Mouse (Mus musculus) thymus, postnatal 36 days (tissue): Measurements from ENCODE around the gene Dnm2.
"Not testable (repeated sequence)": the region's sequence is repeated elsewhere in the genome, so short reads cannot be mapped to it uniquely, and the experiment has no call there.

Experiments
- DNase-seq, 2 experiments: peaks; one replicate each; pipeline ENCODE4 v3.0.0; 2022; ENCODE audit warnings: mixed read lengths in 2 of 2

Gene Dnm2

DNA sequence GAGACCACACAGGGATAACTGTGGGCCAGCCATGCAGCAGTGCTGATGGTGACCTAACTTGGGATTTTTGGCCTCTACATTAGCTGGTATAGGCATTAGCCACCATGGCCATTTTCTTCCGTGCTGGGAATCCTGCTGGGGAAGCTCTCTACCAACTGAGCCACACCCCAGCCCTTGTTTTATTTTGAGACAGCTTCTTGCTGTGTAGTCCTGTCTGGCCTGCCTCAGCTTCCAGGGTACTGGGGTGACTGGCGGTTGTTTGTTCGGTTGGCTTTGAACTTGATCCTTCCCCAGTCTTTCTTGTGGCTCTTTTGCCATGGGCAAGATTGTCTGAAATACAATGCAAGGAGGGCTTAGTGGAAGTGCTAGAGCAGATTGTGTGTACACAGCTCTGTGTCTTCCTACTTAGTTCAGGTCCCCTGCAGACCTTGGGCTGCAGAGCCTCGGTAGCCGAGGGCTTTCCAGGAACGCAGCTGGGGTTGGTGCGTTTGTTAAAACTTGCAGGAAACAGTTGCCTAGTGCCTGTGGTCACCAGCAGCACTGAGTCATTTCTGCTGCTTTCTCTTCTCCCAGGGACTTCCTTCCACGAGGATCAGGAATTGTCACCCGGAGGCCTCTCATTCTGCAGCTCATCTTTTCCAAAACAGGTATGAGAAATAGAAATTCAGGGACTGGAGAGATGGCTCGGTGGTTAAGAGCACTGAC lies 32.4 kb downstream of the Dnm2 start:
- no peak for DNase-seq

DNA sequence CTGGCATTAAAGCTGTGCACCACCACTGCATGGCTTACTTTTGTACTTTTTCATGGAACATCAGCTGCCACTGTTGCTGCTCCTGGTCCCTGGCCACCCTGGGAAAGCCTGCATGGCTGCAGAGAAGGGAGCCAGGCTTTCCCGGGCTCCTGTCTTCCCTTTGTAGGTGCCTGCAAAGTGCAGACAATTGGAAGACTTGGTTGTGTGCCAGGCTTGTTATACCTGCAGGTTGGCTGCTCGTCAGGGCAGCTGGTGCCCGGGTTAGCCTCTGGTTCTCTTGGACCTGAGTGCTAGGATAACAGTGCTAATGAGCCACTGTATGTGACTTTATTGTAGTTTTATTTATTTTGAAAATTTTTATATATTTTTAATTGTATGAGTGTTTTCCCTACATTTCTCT lies 34.1 kb downstream of the Dnm2 start:
- DNase-seq: no peak

DNA sequence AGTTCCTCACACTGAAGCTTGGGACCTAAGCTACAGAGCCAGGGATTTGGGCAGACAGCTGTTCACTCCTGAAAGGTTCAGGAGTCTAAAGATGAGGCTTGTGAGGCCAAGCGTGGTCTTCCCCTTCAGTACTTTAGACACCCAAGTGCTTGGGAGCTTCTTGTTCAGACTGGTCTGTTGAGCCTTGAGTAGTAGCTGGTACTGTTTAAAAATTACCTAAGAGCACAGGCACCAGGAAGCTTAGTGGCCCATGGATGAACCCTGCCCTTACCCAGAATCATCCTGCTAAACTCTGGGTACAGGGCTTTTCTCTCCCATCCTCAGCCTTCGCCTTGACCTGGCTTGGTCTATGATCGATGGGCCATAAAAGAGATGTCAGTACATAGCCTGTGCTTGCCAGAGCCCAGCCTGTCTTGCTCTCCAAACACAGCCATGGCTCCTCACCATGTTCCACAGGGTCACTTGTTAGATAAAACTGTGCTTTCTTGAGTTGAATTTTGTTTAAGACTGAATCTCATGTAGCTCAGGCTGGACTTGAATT lies 35.8 kb downstream of the Dnm2 start:
- DNase-seq: no peak

DNA sequence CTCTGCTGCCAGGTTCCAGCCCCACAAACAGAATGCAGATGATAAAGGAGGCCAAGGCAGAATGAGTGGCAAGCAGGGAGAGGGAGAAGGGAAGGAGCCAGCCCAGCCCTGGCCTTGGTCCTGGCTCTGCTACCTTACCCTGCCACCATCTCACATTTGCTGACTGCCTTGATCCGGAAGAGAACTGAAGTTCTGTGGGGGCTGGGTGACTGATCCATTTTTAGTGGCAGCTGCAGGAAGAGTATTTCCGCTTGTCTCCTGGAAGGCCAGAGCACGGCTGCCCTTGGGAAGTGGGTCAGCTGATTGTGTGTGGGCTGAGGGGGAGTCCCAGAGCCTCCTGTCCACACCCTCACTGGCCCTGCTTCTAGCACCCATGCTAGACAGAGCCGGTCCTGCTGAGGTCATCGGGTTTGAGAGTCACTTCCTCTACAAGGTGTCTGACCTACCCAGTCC lies 38.5 kb downstream of the Dnm2 start:
- DNase-seq: peak in 1 of 2 experiments; percentile 23

DNA sequence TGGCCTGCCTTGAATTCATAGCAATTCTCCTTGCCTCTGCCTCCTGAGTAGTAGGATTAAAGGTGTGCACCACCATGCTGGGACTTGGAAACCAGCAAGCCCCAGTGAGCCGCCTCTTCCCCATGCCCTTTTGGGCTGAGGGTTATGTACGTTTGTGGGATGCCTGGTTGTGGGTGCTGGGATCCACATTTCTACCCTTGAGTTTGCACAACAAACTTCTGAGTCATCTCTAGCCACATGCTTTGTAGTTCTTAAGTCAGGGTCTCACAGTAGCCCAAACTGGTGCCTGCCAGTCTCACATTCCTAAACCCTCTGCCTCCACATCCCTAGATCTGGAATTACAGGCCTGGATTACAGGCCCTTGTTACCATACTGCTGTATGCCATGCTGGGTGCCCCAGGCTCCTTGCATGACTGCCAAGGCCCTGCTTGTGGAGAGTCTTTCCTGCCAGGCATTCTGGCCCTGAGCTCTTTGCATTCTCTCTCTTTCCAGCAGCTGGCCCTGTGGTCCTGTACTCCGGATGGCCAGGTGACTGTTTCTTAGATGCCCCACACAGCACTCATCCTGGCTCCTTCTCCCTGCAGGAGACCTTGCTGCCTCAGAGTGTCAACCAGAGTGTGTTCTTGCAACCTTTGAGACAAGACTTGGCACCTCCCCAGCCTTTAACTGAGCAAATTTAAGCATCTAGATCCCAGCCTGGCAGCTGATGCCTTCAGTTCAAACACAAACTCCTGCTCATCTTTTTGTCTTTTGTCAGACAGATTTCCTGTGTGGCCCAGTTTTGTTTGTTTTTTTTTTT lies 39.3 kb downstream of the Dnm2 start:
- no peak for DNase-seq

DNA sequence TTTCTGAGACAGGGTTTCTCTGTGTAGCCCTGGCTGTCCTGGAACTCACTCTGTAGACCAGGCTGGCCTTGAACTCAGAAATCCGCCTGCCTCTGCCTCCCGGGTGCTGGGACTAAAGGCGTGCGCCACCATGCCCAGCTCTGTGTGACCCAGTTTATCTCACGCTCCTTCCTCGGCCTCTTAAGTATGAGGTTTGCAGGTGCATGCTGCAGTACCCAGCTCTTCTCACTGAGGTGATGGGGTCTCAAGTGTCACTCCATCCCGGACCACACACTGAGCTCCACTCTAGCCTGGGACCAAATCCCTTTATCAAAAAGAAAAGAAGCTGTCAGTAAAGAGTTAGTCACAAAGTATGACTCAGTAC lies 39.8 kb downstream of the Dnm2 start:
- DNase-seq: peak in 1 of 2 experiments; percentile 47

DNA sequence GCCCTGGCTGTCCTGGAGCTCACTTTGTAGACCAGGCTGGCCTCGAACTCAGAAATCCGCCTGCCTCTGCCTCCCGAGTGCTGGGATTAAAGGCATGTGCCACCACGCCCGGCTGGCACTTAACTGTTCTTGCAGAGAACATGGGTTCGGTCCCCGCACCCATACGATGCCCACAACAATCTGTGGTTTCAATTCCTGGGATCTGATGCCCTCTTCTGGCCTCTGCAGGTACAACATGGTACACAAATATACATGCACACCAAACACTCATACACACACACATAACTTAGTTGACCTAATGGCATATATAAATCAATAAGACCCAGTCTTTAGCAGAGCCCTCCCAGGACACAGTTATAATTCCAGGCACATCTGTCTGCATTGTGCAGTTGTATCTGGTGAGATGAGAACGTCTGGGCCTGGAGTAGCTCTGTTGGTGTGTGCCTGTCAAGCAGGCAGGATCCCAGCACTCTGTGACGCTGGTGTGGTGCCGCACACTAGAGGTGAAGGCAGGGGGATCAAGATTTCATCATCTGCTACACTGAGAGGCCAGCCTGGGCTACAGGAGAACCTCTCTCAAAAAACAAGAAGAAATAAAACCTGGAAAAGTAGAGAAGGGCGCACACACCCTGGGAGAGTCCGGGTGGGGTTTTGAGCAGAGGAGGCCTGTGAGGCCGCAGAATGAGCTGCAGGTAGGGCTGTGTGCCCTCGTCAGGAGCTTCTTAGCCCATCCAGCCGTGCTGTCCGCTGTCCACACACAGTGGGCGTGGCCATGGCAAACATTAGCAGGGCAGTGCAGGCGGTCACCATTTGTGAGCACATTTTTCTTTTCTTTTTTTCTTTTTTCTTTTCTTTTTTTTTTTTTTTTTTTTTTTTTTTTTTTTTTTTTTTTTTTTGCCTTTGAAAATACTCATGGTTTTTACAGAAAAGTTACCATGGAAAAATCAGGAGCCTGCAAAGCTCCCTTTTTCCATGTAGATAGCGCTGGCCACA lies 44.6 kb downstream of the Dnm2 start:
- peak; percentile 60 to 71 for DNase-seq

DNA sequence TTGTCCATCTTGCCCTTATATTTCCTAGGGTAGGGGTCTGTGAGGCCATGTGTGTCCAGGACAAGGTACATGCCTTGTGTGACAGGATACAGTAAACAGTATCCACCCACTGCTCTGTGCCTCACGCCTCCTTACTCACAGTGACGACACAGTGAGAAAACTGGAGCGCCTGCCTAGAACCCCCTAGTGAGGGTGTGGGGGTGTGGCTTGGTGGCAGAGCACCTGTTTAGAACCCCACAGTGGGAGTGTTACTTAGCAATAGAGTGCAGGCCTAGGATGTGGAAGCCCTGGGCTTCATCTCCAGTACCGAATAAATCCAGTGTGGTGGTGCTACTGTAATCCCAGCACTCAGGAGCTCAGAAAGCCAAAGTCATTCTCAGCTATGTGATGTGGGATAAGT lies 48.2 kb downstream of the Dnm2 start:
- no peak for DNase-seq

DNA sequence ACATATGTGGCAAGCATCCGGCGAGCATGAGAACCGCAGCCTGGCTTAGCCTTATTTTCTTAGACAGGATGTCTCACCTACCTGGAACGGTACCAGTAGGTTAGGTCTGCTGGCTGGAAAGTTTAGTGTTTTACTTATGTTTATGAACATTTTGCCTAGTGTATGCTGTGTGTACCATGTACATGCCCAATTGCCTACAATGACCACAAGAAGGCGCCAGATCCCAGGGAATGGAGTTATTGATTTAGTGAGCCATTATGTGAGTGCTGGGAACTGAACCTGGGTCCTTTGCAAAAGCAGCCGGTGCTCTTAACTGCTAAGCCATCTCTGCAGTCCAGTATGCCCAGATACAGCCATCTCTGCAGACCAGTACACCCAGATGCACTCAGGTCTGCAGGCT lies 53.0 kb downstream of the Dnm2 start:
- DNase-seq: no peak

DNA sequence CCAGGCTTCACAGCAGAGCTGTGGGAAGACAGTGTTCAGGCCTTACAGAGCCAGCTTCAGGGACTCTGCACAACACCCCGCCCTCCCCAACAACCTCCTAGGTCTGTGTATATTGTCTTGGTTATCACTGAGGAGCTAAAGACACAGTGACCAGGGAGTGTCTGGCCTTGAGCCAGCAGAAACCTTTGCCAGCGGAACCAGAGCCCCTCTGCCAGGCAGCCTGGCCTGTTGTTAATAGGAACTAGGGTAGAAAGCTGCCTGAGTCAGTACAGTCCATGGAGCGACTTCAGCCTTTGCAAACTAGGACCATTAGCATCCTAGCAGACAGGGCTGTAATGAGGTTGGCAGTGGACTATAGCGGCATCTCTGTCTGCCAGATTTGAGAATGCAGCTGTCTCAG lies 59.4 kb downstream of the Dnm2 start:
- no peak for DNase-seq

DNA sequence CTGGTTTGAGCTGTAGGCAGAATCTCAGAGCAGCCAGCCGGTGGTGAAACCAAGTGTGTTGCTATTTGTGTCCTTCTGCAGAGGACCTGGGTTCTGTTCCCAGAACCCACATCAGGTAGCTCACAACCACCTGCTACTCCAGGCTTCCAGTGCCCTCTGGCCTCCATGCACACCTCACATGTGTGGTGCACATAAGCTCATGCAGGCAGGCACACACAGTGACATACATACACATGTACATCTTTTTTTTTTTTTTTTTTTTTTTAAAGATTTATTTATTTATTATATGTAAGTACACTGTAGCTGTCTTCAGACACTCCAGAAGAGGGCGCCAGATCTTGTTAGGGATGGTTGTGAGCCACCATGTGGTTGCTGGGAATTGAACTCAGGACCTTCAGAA lies 63.5 kb downstream of the Dnm2 start:
- DNase-seq: not testable (repeated sequence)

DNA sequence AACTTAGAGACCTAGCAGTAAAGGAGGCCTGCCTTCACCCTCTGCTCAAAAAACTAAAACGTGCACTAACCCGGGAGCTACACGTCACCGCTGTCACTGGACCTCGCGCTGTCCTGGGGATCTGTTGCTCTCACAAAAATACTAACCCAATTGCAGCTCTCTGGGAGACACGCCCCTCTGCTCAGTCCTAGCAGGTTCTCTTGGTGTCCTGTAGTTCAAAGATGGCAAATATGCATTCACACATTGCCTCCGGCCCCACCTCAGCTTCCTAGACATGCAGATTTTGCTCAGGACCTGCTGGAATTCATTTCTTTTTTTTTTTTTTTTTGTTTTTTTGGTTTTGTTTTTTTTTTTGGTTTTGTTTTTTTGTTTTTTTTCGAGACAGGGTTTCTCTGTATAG lies 66.0 kb downstream of the Dnm2 start:
- DNase-seq: no peak

DNA sequence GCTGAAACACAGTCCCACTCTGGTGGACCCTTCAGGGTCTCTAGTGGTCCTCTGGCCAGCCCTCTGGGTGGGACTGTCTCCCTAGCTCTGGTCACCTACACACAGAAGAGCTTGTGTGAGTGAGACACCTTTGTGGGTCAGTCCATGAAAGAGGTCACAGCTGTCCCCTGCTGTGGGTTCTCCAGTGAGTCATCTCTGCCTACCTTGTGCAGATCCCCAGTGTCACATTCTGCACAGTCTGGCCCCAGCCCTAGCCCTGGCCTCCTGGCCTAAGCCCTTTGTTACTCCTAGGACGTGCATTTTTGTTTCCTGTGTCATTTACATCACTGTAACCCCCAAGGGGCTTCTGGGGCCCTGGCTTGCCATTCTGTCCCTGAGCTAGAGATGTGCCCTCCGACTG lies 69.2 kb downstream of the Dnm2 start:
- DNase-seq: no peak

DNA sequence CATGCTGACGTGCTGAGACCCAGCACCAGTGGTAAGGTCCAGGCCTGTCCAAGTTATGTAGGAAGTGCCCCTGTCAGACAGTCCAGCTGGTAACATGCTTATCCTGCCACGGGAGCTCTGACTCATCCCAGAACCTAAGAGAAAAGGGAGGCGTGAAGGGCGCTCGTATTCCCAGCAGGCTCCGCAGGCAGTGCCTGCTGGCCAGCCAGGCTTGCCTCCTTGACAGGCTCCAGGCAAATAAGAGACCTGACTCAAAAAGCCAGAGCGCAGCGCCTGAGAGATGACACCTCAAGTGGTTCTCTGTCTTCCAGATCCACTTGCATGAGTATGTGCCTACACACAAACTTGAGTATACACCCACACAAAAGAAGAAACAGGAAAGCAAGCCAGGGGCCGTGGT lies 70.0 kb downstream of the Dnm2 start:
- no peak for DNase-seq

DNA sequence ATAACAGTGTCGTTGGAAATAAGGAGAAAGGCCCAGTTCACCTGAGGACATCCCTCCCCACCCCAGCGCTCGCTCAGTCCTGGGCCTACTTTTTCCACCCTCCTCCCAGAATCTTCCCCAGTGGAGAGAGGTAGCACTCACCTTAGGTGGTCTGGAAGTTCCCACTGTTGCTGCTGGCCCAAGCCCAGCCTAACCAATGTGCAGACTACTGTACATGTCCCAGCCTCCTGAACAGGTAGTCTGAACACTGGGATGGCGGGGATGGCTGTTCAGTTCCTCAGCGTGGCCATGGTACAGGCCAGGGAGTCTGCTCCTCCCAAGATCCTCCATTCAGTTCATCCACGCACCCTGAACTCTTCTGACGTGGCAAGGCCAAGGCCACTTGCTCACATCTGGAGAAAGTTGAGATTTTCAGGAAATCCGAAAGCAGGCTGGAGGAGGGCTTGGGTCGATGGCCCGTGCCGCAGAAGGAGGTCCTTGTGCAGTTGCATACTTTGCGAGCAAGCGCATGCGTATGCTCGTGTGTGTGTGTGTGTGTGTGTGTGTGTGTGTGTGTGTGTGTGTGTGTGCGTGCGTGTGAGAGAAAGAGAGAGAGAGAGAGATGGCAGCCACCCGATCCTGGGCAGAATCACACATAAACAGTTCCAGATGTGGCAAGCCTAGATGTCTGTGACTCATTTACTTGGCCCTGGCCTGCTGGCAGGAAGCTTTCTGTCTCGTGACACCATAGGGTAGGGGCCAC lies 71.8 kb downstream of the Dnm2 start:
- no peak for DNase-seq

DNA sequence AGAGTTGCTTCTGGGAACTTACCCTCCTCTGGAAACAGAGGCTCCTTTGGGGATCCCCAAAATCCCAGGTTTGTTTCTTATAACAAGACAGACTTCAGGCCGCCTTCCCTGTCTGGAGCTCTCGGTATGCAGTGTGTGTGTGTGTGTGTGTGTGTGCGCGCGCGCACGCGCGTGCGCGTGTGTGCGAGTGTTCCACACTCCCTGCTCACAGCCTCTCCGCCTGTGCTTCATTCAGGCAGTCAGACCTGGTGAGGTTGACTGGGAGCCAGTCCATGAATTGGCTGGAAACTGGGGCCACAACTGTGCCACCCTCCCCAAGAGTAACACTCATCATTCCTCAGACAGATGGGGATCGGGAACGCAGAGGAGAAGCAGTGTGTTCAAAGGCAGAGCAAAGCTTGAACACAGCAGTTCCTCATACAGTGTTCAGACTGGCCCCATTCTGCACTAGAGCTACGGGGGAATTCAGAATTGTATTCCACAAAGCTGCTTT lies 72.4 kb downstream of the Dnm2 start:
- no peak for DNase-seq

DNA sequence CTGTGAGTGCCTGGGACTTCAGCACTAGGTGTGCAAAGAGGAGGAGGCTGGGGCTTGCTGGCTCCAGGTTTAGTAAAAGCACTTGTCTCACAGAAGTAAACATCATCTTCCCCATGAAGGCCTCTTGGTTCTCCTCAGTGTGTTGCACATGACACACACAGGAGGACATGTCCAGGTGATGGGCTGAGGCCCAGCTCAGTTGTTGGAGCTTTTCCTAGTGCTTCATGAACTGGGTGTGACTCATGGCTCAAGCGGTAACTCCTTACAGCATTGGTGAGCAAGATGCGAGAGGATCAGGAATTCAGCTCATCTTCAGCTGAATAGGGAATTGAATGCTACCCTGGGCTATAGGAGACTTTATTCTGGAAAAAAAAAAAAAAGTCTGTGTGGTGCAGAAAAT lies 73.0 kb downstream of the Dnm2 start:
- DNase-seq: no peak

DNA sequence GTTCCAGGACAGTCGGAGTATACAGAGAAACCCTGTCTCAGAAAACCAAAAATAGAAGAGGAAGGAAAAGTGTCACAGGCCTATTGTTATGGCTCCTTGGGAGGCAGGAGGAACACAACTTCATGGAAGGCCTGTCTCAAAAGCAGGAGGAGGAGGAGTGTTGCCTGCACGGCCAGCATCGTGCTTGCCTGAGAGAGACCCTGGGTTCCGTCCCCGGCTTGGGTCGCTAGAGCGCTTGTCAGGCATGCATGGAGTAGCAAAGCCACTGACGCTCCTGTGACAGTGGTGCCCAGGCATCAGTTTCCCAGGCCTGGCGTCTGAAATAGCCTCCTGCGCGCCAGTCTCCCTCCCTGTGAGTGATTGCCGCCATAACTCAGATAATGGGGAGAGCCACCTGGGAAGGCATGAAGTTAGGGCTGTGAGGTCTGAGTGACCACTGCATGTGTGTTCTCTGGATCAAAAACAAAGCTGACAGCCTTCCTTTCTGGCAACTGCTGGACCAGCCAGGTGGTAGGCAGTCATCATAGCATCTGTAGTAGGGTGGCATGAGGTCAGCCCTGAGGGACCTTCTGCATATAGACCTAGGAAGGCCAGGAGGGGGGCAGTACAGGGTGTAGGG lies 73.7 kb downstream of the Dnm2 start:
- DNase-seq: no peak

DNA sequence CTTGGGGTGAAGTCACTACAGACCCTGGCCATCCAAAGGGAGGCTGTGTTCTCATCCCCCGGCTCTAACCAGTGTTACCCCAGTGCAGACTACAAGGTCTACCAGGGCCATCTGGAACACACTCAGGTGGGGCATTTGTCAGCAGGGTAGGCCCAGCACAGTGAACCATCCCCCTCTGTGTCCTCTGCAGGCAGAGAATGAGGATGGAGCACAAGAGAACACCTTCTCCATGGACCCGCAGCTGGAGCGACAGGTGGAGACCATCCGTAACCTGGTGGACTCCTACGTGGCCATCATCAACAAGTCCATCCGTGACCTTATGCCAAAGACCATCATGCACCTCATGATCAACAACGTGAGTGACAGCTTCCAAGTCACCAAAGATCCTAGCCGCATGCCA lies 78.6 kb downstream of the Dnm2 start:
- DNase-seq: no peak

DNA sequence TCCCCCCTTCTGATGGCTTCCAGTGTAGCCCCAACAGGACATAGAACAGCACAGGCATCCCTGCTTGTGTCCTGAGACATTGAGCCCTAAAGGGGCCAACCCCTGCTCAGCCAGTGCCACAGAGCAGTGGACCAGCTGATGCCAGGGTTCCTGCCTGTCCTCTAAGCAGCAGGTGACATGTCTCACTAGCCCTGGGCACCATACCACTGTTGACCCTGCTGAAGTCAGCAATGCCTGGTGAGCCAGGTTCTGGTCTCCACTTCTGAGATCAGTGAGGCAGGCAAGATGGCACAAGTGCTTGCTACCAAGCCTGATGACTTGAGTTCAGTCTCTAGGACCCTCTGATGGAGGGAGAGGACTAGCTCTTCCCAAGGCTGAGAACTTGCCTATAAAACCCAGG lies 81.1 kb downstream of the Dnm2 start:
- DNase-seq: no peak

DNA sequence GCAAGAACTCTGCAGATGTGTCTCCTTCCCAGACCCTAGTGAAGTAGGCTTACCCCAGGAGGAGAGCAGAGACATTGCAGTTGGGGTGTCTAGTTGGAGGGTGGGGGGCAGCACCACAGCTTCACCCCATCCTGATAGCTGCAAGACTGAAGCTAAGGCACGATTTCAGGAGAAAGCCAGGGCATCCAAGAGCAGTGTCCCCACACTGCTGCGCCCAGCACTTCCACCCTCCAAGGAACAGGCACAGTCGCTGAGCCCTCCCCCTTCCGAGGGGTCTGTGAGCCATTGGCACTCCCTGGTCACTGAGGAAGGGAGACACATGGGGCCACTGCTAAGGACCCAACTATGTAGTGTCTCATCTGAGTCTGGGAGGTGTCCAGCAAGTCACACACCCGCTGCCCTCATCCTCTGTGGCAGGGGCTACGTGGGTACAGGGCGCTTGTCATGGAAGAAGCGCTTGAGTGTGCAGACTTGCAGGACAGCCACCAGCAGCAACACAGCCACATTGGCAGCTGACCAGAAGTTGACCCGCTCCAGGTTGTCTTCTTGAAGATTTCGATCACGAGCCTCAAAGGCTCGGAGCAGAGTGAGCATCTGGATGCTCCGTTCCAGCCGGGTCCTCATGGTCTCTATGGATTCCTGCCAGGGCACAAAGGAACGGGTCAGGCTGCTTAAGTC lies 83.2 kb downstream of the Dnm2 start:
- DNase-seq: no peak
